Mouse (Mus musculus): ENCODE results near the gene Rhobtb1. TPM values are rescaled to one million over a fixed set of nuclear protein-coding genes. Genes with fewer than 3 reads are reported as not detected.

Rhobtb1 gene
- 7.3 and 9.9 TPM in 2 replicates for polyA plus RNA-seq (2012; rRNA removed)

DNA sequence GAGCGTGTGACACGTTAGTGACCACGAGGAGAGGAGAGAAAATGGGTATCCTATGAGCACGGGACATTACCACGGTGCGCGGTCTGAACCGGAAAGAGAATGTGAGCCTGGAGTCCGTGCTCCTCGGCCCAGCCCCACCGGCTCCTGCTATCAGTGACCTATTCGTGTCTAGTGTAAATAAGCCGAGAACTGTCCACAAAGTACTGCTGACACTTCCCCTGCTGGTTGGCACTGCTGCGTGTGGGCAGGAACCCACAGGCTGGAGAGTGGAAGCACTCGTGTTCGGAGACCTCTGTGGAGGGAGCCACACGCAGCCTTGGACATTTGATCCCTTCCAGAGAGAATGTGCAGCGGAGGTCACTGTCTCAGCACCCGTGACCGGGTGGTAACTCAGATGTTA is at the start of gene Rhobtb1:
Gene Rhobtb1 (plus strand): TSS at position 390 of the 400 bp plus-strand sequence.
- WGBS = 31% methylated on average over 20 of the region's 20 CpGs
- Histone ChIP-seq H3K4me3 (replicated peaks; ENCODE audit: extremely low read depth, low read depth, low read length) (no peak within 1 kb of the TSS), H3K4me1 (ENCODE audit: control insufficient read depth, insufficient read depth, low read length) (no peaks in the 10 kb centered on the region)
- TF ChIP-seq POLR2A (IDR thresholded peaks at IDR 0.05; ENCODE audit: borderline replicate concordance, extremely low read depth, low read depth, low read length) (no peak), CTCF (IDR thresholded peaks at IDR 0.05; ENCODE audit: insufficient read depth, low read length) (no peak)
- DNase-seq = no peak

DNA sequence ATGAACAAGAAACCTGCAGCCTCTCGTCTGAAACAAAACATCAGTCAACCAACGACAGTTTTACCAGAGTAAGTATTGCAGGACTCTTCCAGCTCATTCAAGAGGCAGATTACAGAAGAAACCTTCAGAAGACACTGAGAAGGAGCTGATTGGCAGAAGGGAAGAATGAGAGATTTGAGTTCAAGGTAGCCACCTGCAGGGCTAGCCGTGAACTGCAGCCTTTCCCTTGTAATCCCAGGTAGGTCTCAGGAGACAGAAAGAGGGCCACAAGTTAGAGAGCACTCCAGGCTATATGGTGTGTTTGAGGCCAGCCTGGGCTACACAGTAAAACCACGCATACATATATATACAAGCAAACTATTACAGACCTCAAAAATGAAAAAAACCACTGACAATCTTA is 49.2 kb upstream of the Rhobtb1 start:
- WGBS = 70% methylated on average over 4 of the region's 4 CpGs

GRCm38 (mm10) chr10:69104143-69104882 is 46.9 kb upstream of the Rhobtb1 start:
- WGBS = 61% methylated on average over 12 of the region's 12 CpGs
- no peak for DNase-seq
- Histone ChIP-seq H3K4me1 (ENCODE audit: control insufficient read depth, insufficient read depth, low read length) (no peaks in the 10 kb centered on the region), H3K4me3 (replicated peaks; ENCODE audit: extremely low read depth, low read depth, low read length) (no peak overlapping the region)
- TF ChIP-seq CTCF (IDR thresholded peaks at IDR 0.05; ENCODE audit: insufficient read depth, low read length) = no peak
- no peak for TF ChIP-seq POLR2A (IDR thresholded peaks at IDR 0.05; ENCODE audit: borderline replicate concordance, extremely low read depth, low read depth, low read length)

More for the DNA sequence above, 49.2 kb upstream of the Rhobtb1 start:
- Histone ChIP-seq H3K4me3 (replicated peaks; ENCODE audit: extremely low read depth, low read depth, low read length) (no peak overlapping the region), H3K4me1 (ENCODE audit: control insufficient read depth, insufficient read depth, low read length) (no peaks in the 10 kb centered on the region)
- peak; percentile 48 for DNase-seq
- TF ChIP-seq CTCF (IDR thresholded peaks at IDR 0.05; ENCODE audit: insufficient read depth, low read length) (peak; percentile 61), POLR2A (IDR thresholded peaks at IDR 0.05; ENCODE audit: borderline replicate concordance, extremely low read depth, low read depth, low read length) (no peak)

GRCm38 (mm10) chr10:69104883-69105225 is 46.4 kb upstream of the Rhobtb1 start:
- no peak for DNase-seq
- Histone ChIP-seq H3K4me1 (ENCODE audit: control insufficient read depth, insufficient read depth, low read length) (no peaks in the 10 kb centered on the region), H3K4me3 (replicated peaks; ENCODE audit: extremely low read depth, low read depth, low read length) (no peak overlapping the region)
- no peak for TF ChIP-seq CTCF (IDR thresholded peaks at IDR 0.05; ENCODE audit: insufficient read depth, low read length)
- no peak for TF ChIP-seq POLR2A (IDR thresholded peaks at IDR 0.05; ENCODE audit: borderline replicate concordance, extremely low read depth, low read depth, low read length)
- WGBS = 52% methylated on average over 9 of the region's 9 CpGs

DNA sequence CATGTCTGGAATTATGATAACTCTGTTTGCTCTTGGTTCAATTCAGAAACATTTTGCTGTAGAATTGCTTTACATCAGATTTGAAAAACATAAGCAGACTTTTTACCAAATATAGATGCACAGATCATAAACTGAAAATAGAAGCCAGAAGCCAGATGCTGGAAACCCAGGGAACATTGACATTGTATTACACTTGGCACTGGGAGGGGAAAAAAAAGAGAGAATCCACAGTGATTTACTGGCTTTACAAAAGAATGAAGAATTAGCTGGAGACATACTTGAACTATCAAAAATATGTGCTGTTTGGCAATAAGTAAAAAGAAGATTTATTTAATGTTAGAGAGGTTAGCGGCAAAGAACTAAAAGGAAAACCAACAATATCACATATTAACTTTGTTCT is 44.4 kb upstream of the Rhobtb1 start:
- Histone ChIP-seq H3K4me1 (ENCODE audit: control insufficient read depth, insufficient read depth, low read length) (no peaks in the 10 kb centered on the region), H3K4me3 (replicated peaks; ENCODE audit: extremely low read depth, low read depth, low read length) (no peak overlapping the region)
- 58% methylated on average over 1 of the region's 1 CpGs for WGBS
- TF ChIP-seq POLR2A (IDR thresholded peaks at IDR 0.05; ENCODE audit: borderline replicate concordance, extremely low read depth, low read depth, low read length) = no peak
- no peak for TF ChIP-seq CTCF (IDR thresholded peaks at IDR 0.05; ENCODE audit: insufficient read depth, low read length)
- no peak for DNase-seq

DNA sequence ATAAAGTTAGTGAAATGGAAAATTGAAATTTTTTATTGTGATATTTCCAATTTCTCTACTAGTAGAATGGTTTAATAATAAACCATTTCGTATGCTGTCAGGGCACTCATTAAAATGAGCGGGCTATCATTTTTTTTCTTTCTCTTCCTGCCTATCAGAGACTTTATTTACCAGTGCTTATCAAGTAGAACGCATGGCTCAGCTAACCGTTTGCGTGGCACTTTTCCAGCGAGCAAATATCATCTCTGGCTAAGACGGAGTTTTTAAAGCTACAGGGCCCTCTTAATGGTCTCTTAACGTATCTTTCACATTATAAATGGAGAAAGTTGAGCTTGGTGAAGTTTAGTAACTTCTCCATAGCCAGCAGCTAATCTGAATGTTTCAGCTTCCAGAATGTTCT is 44.0 kb upstream of the Rhobtb1 start:
- Histone ChIP-seq H3K4me1 (ENCODE audit: control insufficient read depth, insufficient read depth, low read length) (no peaks in the 10 kb centered on the region), H3K4me3 (replicated peaks; ENCODE audit: extremely low read depth, low read depth, low read length) (no peak overlapping the region)
- DNase-seq = no peak
- WGBS = 13% methylated on average over 8 of the region's 8 CpGs
- no peak for TF ChIP-seq POLR2A (IDR thresholded peaks at IDR 0.05; ENCODE audit: borderline replicate concordance, extremely low read depth, low read depth, low read length)
- no peak for TF ChIP-seq CTCF (IDR thresholded peaks at IDR 0.05; ENCODE audit: insufficient read depth, low read length)

- TF ChIP-seq CTCF (IDR thresholded peaks at IDR 0.05; ENCODE audit: insufficient read depth, low read length) (peak; percentile 7; the same call in 1 of the 2 replicates), POLR2A (IDR thresholded peaks at IDR 0.05; ENCODE audit: borderline replicate concordance, extremely low read depth, low read depth, low read length) (no peak)
- no peak overlapping the region for H3K4me3 ChIP-seq (replicated peaks; ENCODE audit: extremely low read depth, low read depth, low read length)
- DNase-seq = no peak
- no peaks in the 10 kb centered on the region for H3K4me1 ChIP-seq (ENCODE audit: control insufficient read depth, insufficient read depth, low read length)
These were observed 36.9 kb upstream of the Rhobtb1 start for GRCm38 (mm10) chr10:69114384-69114783.

GRCm38 (mm10) chr10:69117996-69118395 is 33.2 kb upstream of the Rhobtb1 start:
- no peak for DNase-seq
- no peak for TF ChIP-seq POLR2A (IDR thresholded peaks at IDR 0.05; ENCODE audit: borderline replicate concordance, extremely low read depth, low read depth, low read length)
- no peak for TF ChIP-seq CTCF (IDR thresholded peaks at IDR 0.05; ENCODE audit: insufficient read depth, low read length)
- H3K4me3 ChIP-seq (replicated peaks; ENCODE audit: extremely low read depth, low read depth, low read length) = no peak overlapping the region
- H3K4me1 ChIP-seq (ENCODE audit: control insufficient read depth, insufficient read depth, low read length) = no peaks in the 10 kb centered on the region

- Histone ChIP-seq H3K4me1 (ENCODE audit: control insufficient read depth, insufficient read depth, low read length) (no peaks in the 10 kb centered on the region), H3K4me3 (replicated peaks; ENCODE audit: extremely low read depth, low read depth, low read length) (no peak overlapping the region)
- 73% methylated on average over 3 of the region's 3 CpGs for WGBS
- no peak for DNase-seq
- TF ChIP-seq CTCF (IDR thresholded peaks at IDR 0.05; ENCODE audit: insufficient read depth, low read length) (no peak), POLR2A (IDR thresholded peaks at IDR 0.05; ENCODE audit: borderline replicate concordance, extremely low read depth, low read depth, low read length) (no peak)
These were observed 32.3 kb upstream of the Rhobtb1 start for GRCm38 (mm10) chr10:69118893-69119292.

DNA sequence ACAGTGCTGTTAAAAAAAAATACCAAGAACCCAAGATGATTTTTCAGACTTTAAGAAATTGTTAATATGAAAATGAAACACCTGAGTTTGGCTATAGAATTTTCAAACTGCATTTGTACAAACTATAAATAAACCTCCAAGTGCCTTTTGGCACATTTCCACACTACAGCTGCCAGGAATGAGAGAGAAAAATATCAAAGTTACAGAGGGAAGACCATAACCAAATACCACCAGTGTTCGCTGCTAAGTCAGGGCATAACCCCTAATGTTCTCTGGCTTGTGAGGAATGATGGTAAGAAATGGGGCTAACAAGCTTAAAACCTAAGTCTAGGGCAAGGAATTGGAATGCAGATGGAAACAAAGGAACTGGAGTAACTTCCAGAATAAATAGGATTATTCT is 31.8 kb upstream of the Rhobtb1 start:
- DNase-seq = no peak
- 43% methylated on average over 1 of the region's 1 CpGs for WGBS
- Histone ChIP-seq H3K4me3 (replicated peaks; ENCODE audit: extremely low read depth, low read depth, low read length) (no peak overlapping the region), H3K4me1 (ENCODE audit: control insufficient read depth, insufficient read depth, low read length) (no peaks in the 10 kb centered on the region)
- TF ChIP-seq POLR2A (IDR thresholded peaks at IDR 0.05; ENCODE audit: borderline replicate concordance, extremely low read depth, low read depth, low read length) = no peak
- no peak for TF ChIP-seq CTCF (IDR thresholded peaks at IDR 0.05; ENCODE audit: insufficient read depth, low read length)
